Mouse (Mus musculus): ENCODE measurements around the gene Orai3.

DNA sequence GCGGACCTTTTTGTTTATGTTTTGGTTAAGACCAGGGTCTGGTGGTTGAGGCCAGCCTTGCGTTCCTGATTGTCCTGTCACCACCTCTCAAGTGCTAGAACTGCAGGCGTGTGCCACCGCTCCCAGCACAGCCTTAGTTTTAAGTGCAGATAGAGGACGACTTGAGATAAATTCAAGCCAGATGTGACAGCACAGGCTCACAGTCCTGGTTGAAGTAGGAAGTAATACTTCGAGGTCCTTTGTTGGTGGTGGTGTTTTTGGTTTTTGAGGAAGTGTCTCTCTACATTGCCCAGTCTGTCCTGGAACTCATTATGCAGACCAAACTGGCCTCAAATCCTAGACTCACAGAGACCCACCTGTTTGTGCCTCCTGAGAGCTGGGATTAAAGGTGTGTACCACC lies 9.9 kb upstream of the Orai3 start:
- TF ChIP-seq POLR2A (IDR thresholded peaks at IDR 0.05; ENCODE audit: low read depth, low read length) (no peak), CTCF (IDR thresholded peaks at IDR 0.05; ENCODE audit: extremely low read depth, insufficient read length, insufficient replicate concordance, low read depth, low read length) (no peak)

Measured in small intestine, adult 2 months (tissue).